Mouse (Mus musculus): ENCODE measurements around the gene Amigo1.
A peak's percentile ranks its signal among the peaks of the same experiment; 100 is the strongest.

Amigo1 gene

DNA sequence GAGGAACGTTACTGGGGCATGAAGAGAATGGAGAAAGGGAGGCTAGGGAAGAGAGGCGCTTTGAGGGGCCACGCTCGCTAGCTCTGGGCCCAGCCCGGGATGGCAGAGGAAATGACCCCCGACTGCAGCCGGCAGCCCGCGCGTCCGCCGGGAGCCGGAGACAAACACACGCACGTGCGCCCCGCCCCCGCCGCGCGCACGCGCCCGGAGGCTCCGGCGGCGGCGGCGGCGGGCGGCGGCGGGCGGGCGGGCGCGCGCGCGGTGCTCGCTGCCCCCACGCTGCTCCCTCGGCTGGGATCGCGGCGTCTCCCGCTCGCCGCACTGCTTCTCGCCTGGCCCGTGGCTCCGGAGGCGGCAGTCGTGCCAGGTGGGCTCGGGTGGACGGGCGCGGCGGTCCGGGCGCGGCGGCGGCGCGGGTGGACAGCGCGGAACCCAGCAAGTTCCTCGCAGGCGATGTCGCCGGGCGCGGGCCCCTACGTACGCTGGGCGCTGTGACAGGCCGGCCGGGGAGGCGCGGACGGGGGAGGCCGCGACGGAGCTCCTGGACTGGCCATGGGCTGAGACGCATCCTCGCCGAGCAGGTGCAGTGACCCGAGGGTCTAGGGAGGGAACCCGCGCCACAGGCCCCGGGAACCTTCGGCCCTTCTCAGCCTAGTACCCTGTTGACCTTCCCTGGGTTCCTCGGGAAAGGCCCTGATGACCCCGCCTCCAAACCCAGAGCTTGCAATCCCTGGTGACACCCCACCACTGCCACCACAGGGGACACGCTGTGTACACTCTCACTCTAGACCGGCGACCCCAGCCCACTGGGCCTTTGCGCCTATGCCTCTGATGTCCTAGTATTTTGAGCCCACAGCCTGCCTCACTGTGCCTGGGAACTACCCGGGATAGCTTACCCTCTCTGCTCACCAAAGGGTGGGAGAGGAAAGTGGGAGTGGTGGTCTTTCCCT lies at the start of gene Amigo1:
TSS of gene Amigo1 (plus strand) at position 238 of the 950 bp plus-strand sequence.
- DNase-seq (ENCODE audit: low spot score in 2 of 2): peak in 1 of 2 experiments; percentile 47

DNA sequence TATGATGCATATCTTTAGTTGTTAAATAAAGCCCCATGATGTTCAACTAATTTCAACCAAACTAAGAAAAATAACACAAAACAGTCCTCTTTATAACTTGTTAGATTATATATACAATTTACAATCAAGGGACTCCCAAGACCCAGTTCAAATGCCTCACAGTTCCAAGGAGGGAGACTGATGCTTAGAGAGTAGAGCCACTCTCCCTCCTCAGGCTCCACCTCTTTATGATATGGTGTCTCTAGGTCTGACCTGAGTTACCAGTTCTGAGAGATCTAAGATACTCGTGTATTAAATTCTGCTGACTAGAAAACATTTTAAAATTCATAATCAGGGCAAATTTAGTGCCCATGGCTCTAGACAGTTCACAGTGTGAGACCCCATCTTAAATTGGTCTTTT lies 47.0 kb upstream of the Amigo1 start:
- no peak for DNase-seq (ENCODE audit: low spot score in 2 of 2)

- DNase-seq (ENCODE audit: low spot score in 2 of 2): no peak
Measured at GRCm38 (mm10) chr3:108140786-108141185, 45.3 kb upstream of the Amigo1 start.

- peak; percentile 82 to 88 for DNase-seq (ENCODE audit: low spot score in 2 of 2)
Measured at GRCm38 (mm10) chr3:108145534-108146445, 40.3 kb upstream of the Amigo1 start, which contains the start of gene Gnai3. Gene Gnai3, minus strand, starts transcription at chr3:108146146.

DNA sequence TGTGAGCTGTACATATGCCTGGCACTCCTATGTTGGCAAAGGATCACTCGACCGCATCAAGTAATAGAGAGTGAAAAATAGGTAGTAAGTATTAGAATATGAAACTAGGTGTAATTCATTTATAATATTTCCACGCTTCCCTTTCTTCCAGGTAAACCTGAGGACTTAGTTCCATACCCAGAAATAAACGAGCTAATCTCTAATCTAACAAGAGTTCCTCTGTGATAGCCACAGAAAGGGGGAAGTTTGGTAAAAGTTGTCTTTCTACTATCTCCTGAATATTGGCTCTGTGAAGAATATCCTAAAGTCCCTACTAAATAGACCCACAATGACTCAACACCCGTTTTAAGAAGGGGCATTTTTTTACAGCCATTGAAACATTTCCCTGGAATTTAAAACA lies 39.5 kb upstream of the Amigo1 start:
- DNase-seq (ENCODE audit: low spot score in 2 of 2): no peak

GRCm38 (mm10) chr3:108147386-108148235 lies 38.5 kb upstream of the Amigo1 start:
- peak; percentile 74 to 87 for DNase-seq (ENCODE audit: low spot score in 2 of 2)

DNA sequence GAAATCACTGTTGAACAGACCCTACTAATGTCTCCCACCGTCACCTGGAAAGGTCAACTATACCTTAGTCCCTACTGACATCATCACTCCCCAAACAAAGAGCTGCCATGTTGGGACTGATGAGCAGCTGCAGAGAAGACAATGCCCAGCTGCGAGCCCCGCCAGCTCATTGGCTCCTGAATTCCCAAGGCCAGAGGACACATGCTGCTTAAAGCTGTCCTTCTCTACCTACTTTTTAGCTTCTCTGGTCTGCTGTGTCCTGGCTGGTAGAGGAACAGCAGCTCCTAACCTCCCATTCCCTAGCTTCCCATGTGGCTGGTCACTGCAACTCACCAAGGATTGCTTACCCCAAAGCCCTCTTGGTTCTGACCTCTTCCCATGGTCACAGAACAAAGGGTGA lies 33.8 kb upstream of the Amigo1 start:
- DNase-seq (ENCODE audit: low spot score in 2 of 2): no peak

GRCm38 (mm10) chr3:108154656-108155055 lies 31.5 kb upstream of the Amigo1 start, which contains the start of gene Gpr61:
Gene Gpr61, minus strand, starts transcription at chr3:108154882.
- DNase-seq (ENCODE audit: low spot score in 2 of 2): peak in 1 of 2 experiments; percentile 65

- DNase-seq (ENCODE audit: low spot score in 2 of 2): peak; percentile 53 to 68
Measured at GRCm38 (mm10) chr3:108158383-108159037, 27.6 kb upstream of the Amigo1 start.

DNA sequence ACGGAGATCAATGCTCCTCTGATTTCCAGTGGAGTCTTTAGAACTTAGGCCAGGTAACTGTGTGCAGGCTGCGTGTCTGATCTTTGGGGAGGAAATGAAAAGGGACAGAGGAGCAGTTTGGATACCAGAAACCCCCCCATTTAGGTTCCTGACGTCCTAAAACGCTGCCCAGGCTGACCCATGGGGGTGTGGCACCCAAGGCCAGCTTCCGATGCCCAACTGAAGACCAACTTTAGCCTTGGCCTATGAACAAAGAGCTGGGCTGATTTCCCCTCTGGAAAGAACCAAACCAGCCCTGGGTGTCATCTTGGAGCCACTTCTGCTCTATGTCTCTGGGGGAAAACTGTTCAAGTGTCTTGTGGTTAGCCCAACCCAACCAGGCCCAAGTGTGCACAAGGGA lies 22.0 kb upstream of the Amigo1 start:
- DNase-seq (ENCODE audit: low spot score in 2 of 2): no peak

GRCm38 (mm10) chr3:108164807-108165206 lies 21.3 kb upstream of the Amigo1 start:
- DNase-seq (ENCODE audit: low spot score in 2 of 2): peak; percentile 78 to 87

GRCm38 (mm10) chr3:108165532-108166315 lies 20.4 kb upstream of the Amigo1 start:
- DNase-seq (ENCODE audit: low spot score in 2 of 2): no peak

GRCm38 (mm10) chr3:108166486-108167211 lies 19.5 kb upstream of the Amigo1 start:
- DNase-seq (ENCODE audit: low spot score in 2 of 2): peak; percentile 63 to 71

- DNase-seq (ENCODE audit: low spot score in 2 of 2): peak in 1 of 2 experiments; percentile 8
Measured at GRCm38 (mm10) chr3:108167499-108167898, 18.6 kb upstream of the Amigo1 start.

DNA sequence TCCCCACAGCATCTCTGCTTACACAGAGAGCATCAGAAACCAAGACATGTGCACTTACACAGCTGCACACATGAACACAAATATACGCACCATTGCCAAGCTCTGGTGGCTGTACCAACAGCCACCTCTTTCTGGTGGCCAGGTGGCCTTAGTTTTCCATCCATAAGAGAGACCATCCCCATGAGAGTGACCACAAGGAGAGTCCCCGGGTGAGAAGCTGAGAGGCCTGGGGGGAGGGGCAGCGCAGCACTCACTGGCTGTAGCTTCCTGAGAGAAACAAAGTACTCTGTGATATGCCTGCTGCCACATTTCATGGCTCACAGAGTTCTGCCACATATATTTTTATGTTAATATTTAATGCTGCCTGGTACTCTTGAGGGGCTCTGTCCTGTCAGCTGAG lies 16.9 kb upstream of the Amigo1 start:
- peak in 1 of 2 experiments; percentile 5 for DNase-seq (ENCODE audit: low spot score in 2 of 2)

- peak; percentile 63 for DNase-seq (ENCODE audit: low spot score in 2 of 2)
Measured at GRCm38 (mm10) chr3:108174672-108175531, 11.2 kb upstream of the Amigo1 start.

GRCm38 (mm10) chr3:108178756-108179715 lies 7.1 kb upstream of the Amigo1 start:
- DNase-seq (ENCODE audit: low spot score in 2 of 2): no peak
